In the genomic region with DNA sequence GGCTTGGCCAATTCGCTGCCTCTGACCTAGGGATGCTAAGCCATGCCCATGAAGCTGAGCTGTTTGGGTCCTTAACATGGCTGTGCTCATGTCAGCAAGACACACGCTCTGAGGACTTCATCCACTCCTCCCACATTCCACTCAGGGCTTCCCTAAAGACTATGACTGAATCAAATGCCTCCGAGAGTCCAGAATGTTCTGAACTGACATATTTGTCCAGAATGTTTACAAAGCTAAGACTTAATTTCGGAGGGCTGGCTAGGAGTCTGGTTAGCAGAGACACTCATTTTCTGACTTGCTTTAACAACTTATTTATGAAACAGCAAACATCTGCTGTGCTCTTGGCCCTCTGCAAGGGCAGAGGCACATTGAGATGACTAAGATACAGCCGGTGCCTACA, we compare ENCODE assay signal across 18 mouse cellular contexts.
"Had no signal": no experiment of that assay in that cellular context is flagged by ENCODE, and none has a peak within 500 bp of the region (broad histone marks: within the 10 kb centered on the region; RNA-seq: fewer than 3 reads in every experiment).

No protein-coding gene starts in this region.

- H3K4me2 ChIP-seq: limb, embryonic 12.5 days; limb, embryonic 15.5 days; liver, embryonic 11.5 days; midbrain, embryonic 13.5 days; neural tube, embryonic 13.5 days had no signal

- H3K9me3 ChIP-seq: limb, embryonic 12.5 days; limb, embryonic 15.5 days; megakaryocyte, embryonic 14.5 days; midbrain, embryonic 10.5 days; midbrain, embryonic 13.5 days; neural tube, embryonic 13.5 days had no signal

- H3K27ac ChIP-seq: hindbrain, postnatal 0 days; limb, embryonic 12.5 days; limb, embryonic 15.5 days; liver, embryonic 14.5 days; midbrain, embryonic 10.5 days; midbrain, embryonic 13.5 days; neural tube, embryonic 13.5 days had no signal

- ATAC-seq: hindbrain, postnatal 0 days; intestine, embryonic 16.5 days; liver, postnatal 0 days; midbrain, embryonic 13.5 days; midbrain, embryonic 16.5 days had no signal

- DNase-seq: kidney, adult 18-20 months; kidney, postnatal 10 days; left cerebral cortex, postnatal 4 days; liver, postnatal 0 days; thymus, adult 18-20 months; thymus, postnatal 36 days had no signal

- H3K4me1 ChIP-seq: limb, embryonic 12.5 days; limb, embryonic 15.5 days; midbrain, embryonic 10.5 days; midbrain, embryonic 13.5 days; neural tube, embryonic 13.5 days had no signal

- H3K4me3 ChIP-seq: limb, embryonic 12.5 days; limb, embryonic 15.5 days; megakaryocyte, embryonic 14.5 days; midbrain, embryonic 10.5 days; midbrain, embryonic 13.5 days; myocyte; neural tube, embryonic 13.5 days had no signal

- H3K36me3 ChIP-seq: limb, embryonic 12.5 days; limb, embryonic 15.5 days; midbrain, embryonic 10.5 days; midbrain, embryonic 13.5 days; neural tube, embryonic 13.5 days had no signal

- H3K9ac ChIP-seq: limb, embryonic 12.5 days; limb, embryonic 15.5 days; liver, embryonic 14.5 days; liver, postnatal 0 days; midbrain, embryonic 13.5 days; neural tube, embryonic 13.5 days had no signal
